Mouse (Mus musculus): ENCODE measurements at regions not wholly inside any gene's neighbourhood (a gene's known extent, or its start where the extent isn't known, plus 50 kb on each side); places are given as distances from the start of the nearest gene placed in this dataset.

DNA sequence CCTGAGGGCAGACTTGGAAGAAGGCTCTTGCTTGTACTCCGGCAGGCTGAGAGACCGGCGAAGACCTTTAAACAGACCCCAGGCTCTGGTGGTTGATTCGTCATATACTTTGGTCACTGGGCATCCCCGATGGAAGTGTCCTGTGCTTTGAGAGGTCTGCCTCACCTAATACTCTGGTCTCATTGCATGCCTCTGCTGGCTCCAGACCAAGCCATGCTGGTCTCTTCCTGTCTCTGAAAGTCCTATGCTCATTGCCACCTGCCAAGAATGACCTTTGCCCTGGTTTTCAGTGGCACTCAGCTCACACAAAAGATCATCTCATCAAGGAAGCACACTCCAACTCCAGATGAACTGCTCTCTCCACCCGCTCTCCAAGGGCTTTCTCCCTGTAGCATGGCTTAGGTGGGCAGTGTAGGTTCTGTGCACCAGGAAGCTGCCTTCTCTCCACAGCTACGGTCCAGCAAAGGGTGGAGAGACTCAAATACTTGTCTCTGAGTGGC, 126.0 kb upstream of the Rcn1 start:
- DNase-seq (ENCODE audit: low spot score in 2 of 2), result no peak

DNA sequence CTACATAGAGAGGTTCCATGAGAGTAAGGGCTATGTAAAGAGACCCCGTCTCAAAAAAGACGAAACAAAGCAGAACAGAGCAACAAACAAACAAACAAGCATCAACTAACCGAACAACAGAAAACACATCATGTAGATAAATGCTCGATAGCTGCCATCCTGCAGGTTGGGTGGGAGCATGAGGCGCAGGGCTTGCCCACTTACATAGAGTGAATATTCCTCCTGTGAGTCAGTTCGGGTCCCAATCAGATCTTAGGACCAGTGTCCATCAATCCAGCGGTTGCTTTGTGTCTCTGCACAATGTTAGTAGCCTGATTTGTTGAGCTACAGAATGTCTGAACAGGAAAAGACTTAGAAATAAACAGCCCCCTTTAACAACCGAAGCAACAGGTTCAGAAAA, 129.4 kb upstream of the Rcn1 start:
- DNase-seq (ENCODE audit: low spot score in 2 of 2), result no peak

DNA sequence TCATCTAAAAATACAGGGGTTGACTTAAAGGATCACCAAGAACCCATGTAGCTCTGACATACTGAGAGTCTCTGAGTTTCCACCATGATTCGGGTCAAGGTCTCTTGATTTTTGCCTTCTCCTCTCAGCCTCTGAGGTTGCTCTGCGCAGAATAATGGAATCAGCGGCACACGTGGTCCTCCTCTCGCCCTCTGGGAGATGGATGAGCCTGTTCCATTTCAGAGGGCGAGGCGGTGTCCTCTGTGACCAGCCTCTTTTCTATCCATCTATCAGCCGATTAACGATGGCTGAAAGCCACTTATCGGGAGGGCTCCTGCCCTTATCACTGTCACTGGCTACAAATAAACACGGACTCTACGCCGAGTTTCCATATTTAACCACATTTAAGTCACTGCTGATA, 124.6 kb upstream of the Pax6 start:
- DNase-seq (ENCODE audit: low spot score in 2 of 2), result no peak

DNA sequence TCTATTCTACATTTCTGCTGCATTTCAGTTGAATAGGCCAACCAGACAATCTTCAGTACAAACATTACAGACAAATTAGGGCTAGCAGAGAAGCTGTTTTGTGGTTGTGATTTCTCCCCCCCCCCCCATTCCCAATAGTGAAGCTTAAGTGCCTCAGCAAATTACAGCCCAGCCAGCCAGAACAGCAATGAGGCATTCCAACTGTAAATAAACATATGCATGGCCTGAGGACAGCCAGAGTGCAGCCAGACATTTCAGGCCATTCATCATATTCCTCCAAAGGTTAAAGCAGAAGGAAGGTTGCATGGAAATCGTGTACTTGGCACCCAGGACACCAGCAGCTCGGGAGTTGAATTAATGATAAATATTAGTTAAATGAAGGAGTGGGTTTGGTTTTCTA, 116.6 kb upstream of the Pax6 start:
- DNase-seq (ENCODE audit: low spot score in 2 of 2), result no peak

DNA sequence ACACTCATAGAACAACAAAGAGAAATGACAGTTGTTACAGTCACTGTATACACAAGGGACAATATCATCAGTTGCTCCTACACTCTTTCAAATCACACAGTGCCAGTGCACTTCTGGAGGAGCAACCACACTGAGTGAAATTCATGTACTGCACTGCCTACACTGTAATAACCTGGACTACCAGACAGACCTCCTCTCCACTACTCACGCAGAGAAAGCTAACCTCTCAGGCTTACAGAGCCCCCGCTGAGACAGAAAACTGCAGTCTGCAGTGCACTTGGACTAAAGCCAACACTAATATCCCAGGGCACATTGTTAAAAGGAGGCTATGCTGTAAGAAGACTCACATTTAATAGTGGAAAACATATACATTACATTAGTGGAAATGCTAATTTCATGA, 81.9 kb upstream of the Pax6 start:
- DNase-seq (ENCODE audit: low spot score in 2 of 2), result no peak

DNA sequence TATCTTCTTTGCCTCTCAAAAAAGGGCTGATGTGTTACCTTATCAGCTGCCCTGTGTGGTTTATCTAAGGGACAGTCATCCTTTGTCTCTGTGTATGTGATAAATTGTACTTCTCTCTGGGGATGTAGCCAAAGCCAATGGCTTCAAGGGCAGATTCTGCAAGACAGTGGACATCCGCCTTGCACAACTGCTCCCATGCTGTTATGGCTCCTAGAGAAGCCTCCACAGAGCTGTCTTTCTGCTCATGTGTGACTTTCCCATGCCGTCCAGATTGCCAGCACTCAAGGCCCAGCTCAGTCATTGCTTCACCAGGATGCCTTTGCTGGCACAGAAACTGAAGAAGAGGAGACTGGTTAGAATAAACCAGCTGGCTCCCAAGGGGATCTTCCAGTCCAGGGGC, 74.6 kb upstream of the Pax6 start:
- no peak for DNase-seq (ENCODE audit: low spot score in 2 of 2)

DNA sequence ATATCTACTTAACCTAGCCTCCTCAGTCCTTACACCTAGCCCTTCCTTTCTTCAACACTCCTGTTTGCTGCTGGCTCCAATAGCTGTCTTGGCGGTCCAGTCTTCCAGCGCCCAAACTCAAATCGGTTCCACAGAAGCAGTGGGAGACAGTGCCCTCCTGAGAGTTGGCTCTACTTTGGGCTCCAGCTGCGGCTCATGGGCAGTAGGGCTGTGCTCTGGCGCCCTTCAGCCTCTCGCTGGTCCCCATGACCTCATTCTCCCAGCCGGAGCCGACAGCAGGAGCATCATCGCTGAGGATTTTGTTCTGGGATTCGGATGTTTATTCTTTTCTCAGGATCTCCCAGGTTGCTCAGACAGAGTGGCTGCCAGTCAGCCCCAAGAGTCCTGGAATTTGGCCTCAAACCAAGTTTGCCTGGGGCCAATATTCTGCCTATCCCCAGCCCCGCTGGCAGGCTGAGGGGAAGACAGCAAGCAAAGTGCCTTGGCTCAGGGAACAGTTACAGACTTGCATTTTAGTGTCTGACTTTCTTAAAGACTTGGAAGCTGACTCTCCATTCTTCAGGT, 64.1 kb upstream of the Pax6 start:
- no peak for DNase-seq (ENCODE audit: low spot score in 2 of 2)

DNA sequence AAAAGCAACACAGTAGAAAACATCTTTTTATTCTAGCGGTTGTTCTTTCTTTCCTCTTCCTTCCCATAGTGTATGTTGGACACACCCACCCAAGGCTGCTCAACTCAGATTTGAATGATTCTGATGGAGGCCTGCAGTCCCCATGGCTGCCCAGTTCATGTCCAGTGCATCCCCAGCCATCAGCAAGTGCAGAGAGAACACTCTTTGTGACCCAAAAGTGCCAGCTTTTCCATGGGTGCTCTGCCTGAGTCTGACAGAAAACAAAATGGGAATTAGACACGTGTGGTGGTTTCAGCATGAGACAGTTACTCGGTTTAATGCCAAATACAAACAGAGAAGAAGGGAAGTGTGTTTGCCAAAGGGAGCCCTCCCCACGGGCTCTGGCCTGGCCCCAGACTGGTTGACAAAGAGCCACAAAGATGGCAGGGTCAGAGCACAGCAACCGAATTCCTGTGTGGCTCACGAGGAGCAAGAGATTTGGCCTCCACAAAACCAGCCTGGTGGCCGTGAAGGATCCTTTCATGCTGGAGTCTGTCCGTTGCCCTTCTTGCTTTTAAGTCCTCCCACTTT, 60.6 kb upstream of the Pax6 start:
- DNase-seq (ENCODE audit: low spot score in 2 of 2), result no peak

DNA sequence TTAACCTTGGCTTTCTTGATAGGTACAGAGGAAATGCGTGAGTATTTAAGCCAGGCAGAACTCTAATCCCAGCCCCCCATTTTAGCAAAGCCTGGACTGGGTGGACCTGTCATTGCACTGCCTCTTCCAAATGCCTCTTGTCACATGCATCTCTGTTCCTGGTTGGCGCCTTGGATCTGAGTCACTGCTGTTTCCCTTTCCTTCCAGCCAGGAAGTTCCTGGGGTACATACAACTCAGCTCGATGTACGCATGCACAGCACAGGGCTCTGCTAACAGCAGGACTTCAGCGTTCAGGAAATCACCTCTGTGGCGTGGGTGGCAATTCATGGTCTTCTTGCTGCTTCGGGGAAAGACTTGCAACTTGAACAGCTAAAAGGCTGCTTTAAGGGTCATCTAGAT, 59.9 kb upstream of the Pax6 start:
- no peak for DNase-seq (ENCODE audit: low spot score in 2 of 2)

DNA sequence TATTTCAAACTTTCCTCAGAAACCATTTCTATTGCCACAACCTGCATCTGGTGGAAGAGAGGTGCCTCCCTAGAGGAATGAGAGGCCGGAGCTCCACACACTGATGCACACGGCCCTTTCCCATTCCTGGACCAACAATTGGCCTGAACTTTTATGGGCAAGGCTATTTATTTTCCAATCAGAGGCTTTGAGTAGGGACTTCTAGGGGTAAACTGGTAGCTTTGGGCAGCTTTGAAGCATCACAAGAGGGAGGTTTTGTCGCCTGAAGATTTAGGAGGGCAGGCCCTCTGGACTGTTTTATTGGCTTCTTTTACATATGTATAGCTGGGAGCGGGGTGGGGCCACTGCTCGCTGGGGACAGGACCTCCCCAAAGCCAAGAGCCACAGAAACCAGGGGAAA, 57.7 kb upstream of the Pax6 start:
- DNase-seq (ENCODE audit: low spot score in 2 of 2), result no peak

DNA sequence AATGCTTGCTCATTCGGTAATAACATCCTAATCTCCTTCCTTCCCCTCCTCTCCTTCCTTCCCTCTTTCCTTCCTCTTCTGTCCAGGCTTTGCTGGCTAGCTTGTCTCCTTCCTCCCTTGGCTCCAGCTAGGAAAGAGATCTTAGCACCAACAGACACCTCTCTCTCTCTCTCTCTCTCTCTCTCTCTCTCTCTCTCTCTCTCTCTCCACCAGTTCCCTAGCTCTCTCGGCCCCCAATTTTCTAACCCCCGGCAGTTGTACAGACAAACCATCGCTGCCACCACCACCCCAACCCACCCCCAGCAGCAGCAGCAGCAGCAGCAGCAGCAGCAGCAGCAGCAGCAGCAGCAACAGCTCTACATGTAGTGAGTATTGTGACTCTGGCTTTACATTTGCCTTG, 57.0 kb upstream of the Pax6 start:
- no peak for DNase-seq (ENCODE audit: low spot score in 2 of 2)

DNA sequence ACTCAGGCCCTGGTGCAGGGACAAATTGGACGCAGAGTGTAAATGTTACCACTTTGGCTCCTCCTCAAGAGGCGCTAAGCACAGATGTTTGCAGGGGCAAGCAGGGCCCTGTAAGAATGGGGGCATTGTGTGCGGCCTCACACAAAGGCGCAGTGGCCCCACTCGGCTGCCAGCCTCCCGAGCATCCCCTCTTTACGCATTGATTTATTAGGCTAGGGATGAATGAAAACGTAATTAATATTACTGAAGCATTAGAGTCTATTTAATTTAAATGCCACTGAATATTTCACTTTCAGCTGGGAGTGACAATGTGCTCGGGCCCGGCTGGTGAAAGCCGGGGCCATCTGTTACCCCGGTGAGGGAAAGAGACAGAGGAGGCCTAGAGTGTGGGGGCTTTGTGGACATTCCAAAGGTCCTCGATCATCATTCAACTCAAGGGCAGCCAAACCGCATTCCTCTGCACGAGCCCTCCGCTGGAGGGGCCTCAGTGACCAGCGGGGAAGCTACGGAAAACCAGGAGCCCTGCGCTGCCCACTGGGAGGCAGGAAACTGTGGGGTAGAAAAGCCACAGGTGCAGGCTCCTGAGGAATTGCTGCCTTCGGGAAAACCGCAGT, 56.5 kb upstream of the Pax6 start:
- DNase-seq (ENCODE audit: low spot score in 2 of 2), result no peak

DNA sequence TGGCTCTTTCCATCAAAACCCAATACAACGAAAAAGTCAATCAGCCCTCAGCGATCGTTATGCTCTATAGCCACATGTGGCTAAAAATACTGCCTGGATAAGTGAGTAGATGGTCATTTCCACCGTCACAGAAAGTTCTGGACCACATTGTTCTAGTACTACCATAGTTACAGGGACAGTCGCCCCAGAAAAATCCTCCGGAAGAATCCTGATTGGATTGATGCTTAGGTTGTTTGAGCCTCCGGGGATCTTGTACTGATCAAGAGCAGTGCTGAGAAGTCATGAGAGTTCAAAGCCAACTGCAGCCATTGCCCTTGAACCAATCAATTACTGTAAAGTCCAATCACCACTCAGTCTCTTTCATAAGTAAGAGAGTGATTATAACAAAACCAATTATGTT, 56.0 kb upstream of the Pax6 start:
- no peak for DNase-seq (ENCODE audit: low spot score in 2 of 2)

DNA sequence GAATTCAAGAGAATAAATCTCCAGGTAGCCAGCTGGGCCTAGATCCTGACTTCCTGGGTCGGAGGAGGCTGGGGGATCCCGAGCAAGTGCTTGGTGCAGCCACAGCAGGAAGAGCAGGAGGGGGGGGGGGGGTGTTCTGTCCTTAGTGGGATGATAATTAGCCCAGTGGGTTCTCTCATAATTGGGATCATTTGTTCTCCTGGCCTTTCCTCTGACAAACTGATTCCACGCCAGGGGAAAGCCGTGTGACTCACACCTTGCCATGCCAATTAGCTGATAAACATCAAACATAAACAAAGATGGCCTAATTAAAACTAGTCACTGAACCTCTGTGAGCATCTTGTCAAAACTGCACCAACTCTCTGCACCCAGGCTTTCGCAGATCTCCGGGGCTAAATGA, 55.5 kb upstream of the Pax6 start:
- DNase-seq (ENCODE audit: low spot score in 2 of 2), result no peak

DNA sequence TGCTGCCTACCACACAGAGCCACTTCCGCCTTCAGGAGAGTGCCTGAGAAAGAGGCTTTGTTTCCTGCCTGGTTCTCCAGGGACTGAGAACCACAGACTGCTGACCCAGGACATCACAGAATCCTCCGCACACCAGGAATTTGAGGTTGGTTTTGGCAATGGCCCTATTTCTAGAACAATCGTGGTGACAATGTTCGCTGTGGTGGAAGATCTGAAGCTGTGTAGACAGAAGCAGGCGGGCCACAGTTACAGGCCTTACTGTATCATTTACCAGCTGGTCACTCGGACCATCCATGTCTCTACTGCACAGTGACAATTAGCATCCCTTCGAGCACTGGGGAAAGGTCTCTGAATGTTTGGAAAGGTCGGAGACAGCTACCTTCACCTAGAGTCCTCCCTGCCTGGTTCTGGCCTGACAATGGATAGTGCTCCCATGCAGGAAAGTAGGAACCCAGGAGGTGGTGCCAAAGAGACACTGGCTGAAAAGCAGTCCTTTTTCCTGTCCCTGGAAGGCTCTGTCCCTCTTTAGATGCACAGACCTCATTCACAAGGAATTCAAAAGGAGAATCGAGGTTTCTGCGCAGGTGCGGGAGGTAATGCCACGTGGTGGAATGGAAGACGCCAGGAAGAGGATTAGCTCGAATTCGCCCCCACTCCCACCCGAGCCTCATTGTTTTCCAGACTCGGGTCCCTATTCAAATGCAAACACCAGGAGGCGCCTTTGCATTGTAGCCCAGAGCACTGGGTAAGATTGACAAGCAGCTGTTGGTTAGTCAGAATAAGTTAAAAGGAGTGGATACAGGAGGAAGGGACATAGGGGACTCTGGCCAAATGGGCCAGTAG, 52.6 kb upstream of the Pax6 start:
- DNase-seq (ENCODE audit: low spot score in 2 of 2), result peak; percentile 25 to 31

Data from left cerebral cortex, adult 18-20 months (tissue).